Mouse (Mus musculus) heart, postnatal 0 days (tissue): ENCODE measurements at regions not wholly inside any gene's neighbourhood (a gene's known extent, or its start where the extent isn't known, plus 50 kb on each side); places are given as distances from the start of the nearest gene placed in this dataset.
"Not testable (repeated sequence)": the region's sequence is repeated elsewhere in the genome, so short reads cannot be mapped to it uniquely, and the experiment has no call there.

ENCODE experiments used
- ATAC-seq: fragments of 200-750 bp; cut with Nextera tagmentation; 2 replicates; pipeline ENCODE4 v1.8.0; 2017; ENCODE audit warnings: low read depth, moderate number of reproducible peaks, moderate library complexity; ENCODE audit not compliant: insufficient read depth
- DNase-seq: peaks from one replicate; pipeline ENCODE4 v3.0.0-alpha.2; 2016; ENCODE audit warnings: low spot score
- H3K27ac ChIP-seq: fragments of 300-500 bp; sonication (generic); 2 replicates; pipeline ENCODE4 v1.5.1; 2014; ENCODE audit warnings: low read depth, mild to moderate bottlenecking
- H3K27me3 ChIP-seq: fragments of 300-500 bp; sonication (generic); 2 replicates; pipeline ENCODE4 v1.6.1; 2014; ENCODE audit warnings: low read length, mixed read lengths; ENCODE audit not compliant: control insufficient read depth, insufficient read depth
- H3K36me3 ChIP-seq: fragments of 300-500 bp; sonication (generic); replicated peaks from 2 replicates; pipeline ENCODE4 v1.6.1; 2014; ENCODE audit warnings: low read length, mixed read lengths; ENCODE audit not compliant: control insufficient read depth, insufficient read depth
- H3K4me1 ChIP-seq: fragments of 300-500 bp; sonication (generic); 2 replicates; pipeline ENCODE4 v1.6.1; 2014; ENCODE audit warnings: antibody characterized with exemption; ENCODE audit not compliant: control insufficient read depth, insufficient read depth
- H3K4me2 ChIP-seq: fragments of 300-500 bp; sonication (generic); 2 replicates; pipeline ENCODE4 v1.6.1; 2014; ENCODE audit warnings: low read depth, mild to moderate bottlenecking, low read length, moderate library complexity
- H3K4me3 ChIP-seq: fragments of 300-500 bp; sonication (generic); 2 replicates; pipeline ENCODE4 v1.5.1; 2014; ENCODE audit warnings: low read depth, low read length
- H3K9ac ChIP-seq: fragments of 300-500 bp; sonication (generic); replicated peaks from 2 replicates; pipeline ENCODE4 v1.6.1; 2014; ENCODE audit warnings: low read depth, low read length, mixed read lengths
- H3K9me3 ChIP-seq: fragments of 300-500 bp; sonication (generic); replicated peaks from 2 replicates; pipeline ENCODE4 v1.6.1; 2016; ENCODE audit warnings: low read length; ENCODE audit not compliant: control insufficient read depth
- CTCF ChIP-seq: IDR thresholded peaks from 2 replicates; pipeline ENCODE4 v1.5.1; 2016; ENCODE audit warnings: antibody characterized with exemption, control low read depth, low read depth
- EP300 ChIP-seq: IDR thresholded peaks from 2 replicates; pipeline ENCODE4 v1.6.1; 2016; ENCODE audit warnings: antibody characterized with exemption, low read depth
- WGBS: fragments of 180-500 bp; shearing (Covaris S2); extraction: QIAGEN DNeasy Blood & Tissue Kit; methylation state at CpG from one replicate; pipeline ENCODE4 v1.1.7; 2014; 5-methylcytosine and 5-hydroxymethylcytosine counted together

GRCm38 (mm10) chr10:120675369-120675768, 199.1 kb upstream of the Hmga2 start:
- Histone ChIP-seq H3K27me3 (no peaks in the 10 kb centered on the region), H3K36me3 (no peaks in the 10 kb centered on the region), H3K4me1 (peaks cover 6% of the 10 kb centered on the region), H3K27ac (no peak overlapping the region), H3K9ac (no peak overlapping the region), H3K4me2 (no peak overlapping the region), H3K4me3 (no peak overlapping the region), H3K9me3 (no peaks in the 10 kb centered on the region)
- ATAC-seq (no peak), DNase-seq (no peak)
- no peak for TF ChIP-seq EP300
- TF ChIP-seq CTCF = no peak
- 35% methylated on average over 4 of the region's 4 CpGs for WGBS

- Histone ChIP-seq H3K4me1 (peaks cover 6% of the 10 kb centered on the region), H3K4me3 (no peak overlapping the region), H3K27me3 (no peaks in the 10 kb centered on the region), H3K4me2 (peak overlapping the region; percentile 15), H3K9ac (no peak overlapping the region), H3K9me3 (no peaks in the 10 kb centered on the region), H3K27ac (peak overlapping the region; percentile 22; the same call in 1 of the 2 replicates), H3K36me3 (no peaks in the 10 kb centered on the region)
- WGBS = 47% methylated on average over 10 of the region's 10 CpGs
- ATAC-seq (peak; percentile 47; the same call in 1 of the 2 replicates), DNase-seq (peak; percentile 45)
- TF ChIP-seq CTCF = no peak
- TF ChIP-seq EP300 = no peak
Observed at GRCm38 (mm10) chr10:120674321-120675045, 198.2 kb upstream of the Hmga2 start.

DNA sequence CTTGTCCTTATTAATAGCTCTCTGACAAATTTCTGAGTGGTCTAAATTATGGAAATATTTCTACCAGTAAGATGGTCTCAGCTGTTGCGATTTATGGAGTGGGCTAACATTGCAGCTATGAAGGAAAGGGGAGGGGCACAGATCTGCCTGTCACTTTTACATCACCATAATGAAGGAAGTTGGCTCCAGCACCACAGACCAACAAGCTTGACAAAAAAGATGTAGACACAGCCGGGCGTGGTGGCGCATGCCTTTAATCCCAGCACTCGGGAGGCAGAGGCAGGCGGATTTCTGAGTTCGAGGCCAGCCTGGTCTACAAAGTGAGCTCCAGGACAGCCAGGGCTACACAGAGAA, 191.4 kb upstream of the Hmga2 start:
- not testable (repeated sequence) for H3K27me3 ChIP-seq, H3K4me1 ChIP-seq, DNase-seq, H3K4me2 ChIP-seq, H3K9me3 ChIP-seq, H3K9ac ChIP-seq, H3K36me3 ChIP-seq, H3K4me3 ChIP-seq, ATAC-seq, H3K27ac ChIP-seq
- WGBS = 95% methylated on average over 7 of the region's 7 CpGs

- no peak for TF ChIP-seq EP300
- peak; percentile 77 for TF ChIP-seq CTCF
- peak; percentile 57; the same call in 1 of the 2 replicates for ATAC-seq
- H3K4me3 ChIP-seq = no peak overlapping the region
Observed at GRCm38 (mm10) chr10:120666985-120667677, 190.9 kb upstream of the Hmga2 start.

DNA sequence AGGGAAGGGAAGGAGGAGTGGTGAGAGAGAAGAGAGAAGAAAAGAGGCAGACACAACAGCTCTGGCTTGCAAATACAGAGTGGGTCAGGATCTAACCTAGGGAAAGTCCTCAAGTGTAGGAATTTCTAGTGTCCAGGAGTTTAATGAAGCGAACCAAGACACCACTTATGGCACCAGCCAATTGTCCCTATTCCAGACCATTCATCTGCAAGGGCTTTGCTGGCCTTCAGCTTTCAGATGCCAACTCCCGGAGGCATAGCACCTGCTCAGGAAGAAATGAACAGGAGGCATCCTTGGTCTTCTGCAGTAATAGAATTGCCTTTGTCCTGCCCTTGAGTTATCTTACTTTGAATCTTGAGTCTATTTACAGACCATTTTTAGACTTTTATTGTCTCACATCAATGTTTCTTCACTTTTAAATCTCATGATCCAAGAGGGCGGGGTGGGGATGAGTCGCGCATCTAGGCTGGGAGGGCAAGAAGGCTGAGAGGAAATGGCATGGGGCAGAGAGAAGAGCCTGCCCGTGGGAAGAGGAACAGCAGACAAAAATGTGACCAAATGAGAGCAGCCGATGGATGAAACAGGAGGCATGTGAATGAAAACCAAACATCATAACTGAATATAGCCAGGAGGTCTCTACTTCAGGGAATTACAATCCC, 190.1 kb upstream of the Hmga2 start:
- Histone ChIP-seq H3K27me3 (no peaks in the 10 kb centered on the region), H3K9me3 (no peaks in the 10 kb centered on the region), H3K36me3 (no peaks in the 10 kb centered on the region), H3K4me2 (no peak overlapping the region), H3K9ac (no peak overlapping the region), H3K4me1 (no peaks in the 10 kb centered on the region), H3K4me3 (no peak overlapping the region), H3K27ac (peak overlapping the region; percentile 56; the same call in 1 of the 2 replicates)
- no peak for ATAC-seq
- TF ChIP-seq EP300 (no peak), CTCF (no peak)
- WGBS = 82% methylated on average over 7 of the region's 7 CpGs
- DNase-seq = no peak

More at GRCm38 (mm10) chr10:120666985-120667677, 190.9 kb upstream of the Hmga2 start:
- 57% methylated on average over 12 of the region's 12 CpGs for WGBS
- Histone ChIP-seq H3K9ac (no peak overlapping the region), H3K9me3 (no peaks in the 10 kb centered on the region), H3K4me2 (no peak overlapping the region), H3K27ac (no peak overlapping the region), H3K27me3 (no peaks in the 10 kb centered on the region), H3K4me1 (no peaks in the 10 kb centered on the region), H3K36me3 (no peaks in the 10 kb centered on the region)
- peak; percentile 49 for DNase-seq
